Mouse (Mus musculus) layer of hippocampus, adult 9-10 months (tissue): ENCODE data around the gene Mipol1.

Experiments used
- DNase-seq: peaks from one replicate; pipeline ENCODE4 v3.0.0; 2022; ENCODE audit warnings: low spot score

Gene Mipol1

GRCm38 (mm10) chr12:57243671-57244495 lies 13.7 kb downstream of the Mipol1 start:
- no peak for DNase-seq

DNA sequence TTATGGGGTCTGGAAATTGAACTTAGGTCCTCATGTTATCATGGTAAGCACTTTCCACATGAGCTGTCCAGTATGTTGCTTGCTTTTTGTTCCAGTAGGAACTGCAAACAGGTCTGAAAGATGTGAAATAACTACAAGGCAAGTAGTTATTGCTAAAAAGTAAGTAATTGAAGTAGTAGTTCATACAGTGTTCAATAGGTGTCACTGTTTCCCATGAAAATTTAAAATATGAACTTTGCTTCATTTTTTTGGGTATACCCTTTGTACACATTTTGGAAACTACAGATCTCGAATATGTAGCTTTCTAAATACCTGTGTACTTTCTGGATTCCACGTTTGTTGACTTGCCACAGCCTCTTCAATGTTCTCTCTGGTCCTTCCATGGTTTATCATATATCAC lies 28.3 kb downstream of the Mipol1 start:
- DNase-seq = no peak

DNA sequence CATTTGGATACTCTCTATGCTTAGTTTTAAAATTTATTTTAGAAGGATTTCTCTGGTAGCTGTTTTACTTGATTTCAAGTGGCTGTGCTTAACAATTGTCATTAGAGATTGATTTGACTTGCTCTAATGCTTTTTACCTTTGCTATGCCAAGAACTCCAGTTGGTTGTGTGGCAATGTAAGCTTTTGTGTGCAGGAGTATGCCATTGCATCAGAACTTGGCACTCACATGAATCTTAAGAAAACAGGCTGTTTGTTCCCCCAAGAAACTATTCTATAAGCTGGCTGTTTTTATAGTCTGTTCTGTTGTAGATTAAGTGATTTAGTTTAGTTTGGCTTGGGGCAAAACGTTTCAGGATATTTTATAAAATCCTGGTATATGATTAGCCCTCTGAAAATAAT lies 45.2 kb downstream of the Mipol1 start:
- DNase-seq = no peak

- peak; percentile 2 for DNase-seq
Observed at GRCm38 (mm10) chr12:57281155-57282114, 51.2 kb downstream of the Mipol1 start.

DNA sequence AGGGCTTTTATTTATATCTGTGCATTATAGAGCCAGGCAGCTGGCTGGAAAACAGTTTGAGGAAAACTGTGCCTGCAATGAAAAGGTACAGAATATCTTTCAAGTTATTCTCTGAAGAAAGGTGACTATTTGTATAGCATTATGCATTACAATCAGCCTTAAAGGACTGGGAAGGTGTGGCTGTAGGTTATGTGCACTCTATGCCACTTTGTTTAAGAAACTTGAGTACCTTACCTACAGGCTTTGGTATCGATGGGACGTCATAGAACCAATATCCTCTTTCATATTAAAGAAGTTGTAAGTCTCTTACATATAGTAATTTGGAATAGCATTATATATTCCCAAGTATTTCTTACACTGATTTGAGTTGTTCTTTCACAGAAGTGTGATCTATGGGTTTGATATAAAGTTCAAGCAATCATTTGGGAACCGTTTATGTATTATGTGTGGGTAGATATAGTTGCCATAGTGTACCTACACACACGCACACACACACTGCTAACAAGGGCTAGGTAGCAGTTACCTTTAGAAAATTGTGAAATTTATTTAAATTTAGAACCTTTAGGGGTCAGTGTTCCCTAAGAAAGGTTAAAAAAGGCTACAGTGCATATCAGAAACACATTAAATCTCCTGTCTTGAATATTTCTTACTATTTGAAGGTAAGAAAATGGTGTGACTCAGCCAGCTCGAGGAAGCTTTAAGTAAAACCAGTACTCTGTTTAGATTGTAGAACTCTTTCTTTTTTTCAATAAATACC lies 55.3 kb downstream of the Mipol1 start:
- DNase-seq = no peak

DNA sequence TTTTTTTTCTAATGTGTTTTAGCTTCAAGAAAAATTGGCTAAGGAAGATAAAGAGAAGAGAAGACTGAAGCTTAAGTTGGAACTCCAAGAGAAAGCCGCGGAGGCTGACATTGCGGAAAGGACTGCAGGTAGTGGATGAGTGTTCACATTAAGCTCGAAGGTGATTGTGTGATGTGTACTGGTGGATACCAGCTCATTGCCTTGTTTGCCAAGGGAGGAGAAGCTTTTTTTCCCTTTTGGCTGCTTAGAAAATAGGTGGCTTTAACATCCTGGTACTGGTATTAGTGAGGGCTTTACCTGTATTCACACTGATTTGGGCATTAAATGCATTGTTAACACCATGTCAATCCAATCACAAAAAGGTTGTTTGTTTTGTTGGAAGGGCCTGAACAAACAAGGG lies 77.1 kb downstream of the Mipol1 start:
- DNase-seq = no peak

- DNase-seq = no peak
Observed at GRCm38 (mm10) chr12:57307748-57308147, 77.5 kb downstream of the Mipol1 start.

DNA sequence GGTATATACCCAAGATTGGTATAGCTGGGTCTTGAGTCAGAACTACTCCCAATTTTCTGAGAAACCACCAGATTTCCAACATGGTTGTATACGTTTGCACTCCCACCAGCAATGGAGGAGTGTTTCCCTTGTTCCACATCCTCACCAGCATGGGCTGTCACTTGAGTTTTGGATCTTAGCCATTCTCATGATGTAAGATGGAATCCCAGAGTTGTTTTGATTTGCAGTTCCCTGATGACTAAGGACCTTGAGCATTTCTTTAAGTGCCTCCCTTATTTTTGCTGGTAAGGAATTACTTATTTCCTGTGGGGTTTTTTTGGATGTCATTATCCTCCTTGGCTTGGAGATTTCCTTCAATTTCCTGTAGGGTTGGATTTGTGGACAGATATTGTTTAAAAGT lies 108.8 kb downstream of the Mipol1 start:
- DNase-seq = no peak

GRCm38 (mm10) chr12:57340111-57340510 lies 109.9 kb downstream of the Mipol1 start:
- DNase-seq = no peak

- no peak for DNase-seq
Observed at GRCm38 (mm10) chr12:57362732-57363131, 132.5 kb downstream of the Mipol1 start.

DNA sequence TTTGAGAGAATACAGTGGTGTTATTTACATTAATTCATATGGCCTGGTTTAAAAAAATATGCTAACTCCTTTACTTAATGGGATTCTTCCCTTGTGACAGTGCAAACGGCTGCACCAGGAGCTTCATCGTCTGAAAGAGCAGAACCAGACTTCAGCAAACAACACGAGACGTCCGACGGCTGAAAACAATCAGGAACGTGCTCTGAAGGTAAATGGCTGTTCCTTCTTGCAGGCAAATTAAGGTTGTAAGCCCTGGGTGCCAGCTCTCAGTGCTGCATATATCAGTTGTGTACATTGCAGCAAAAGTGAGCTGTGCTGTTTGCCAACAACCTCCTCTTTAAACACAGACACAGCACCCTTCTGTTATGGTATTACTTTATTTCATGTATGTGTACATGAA lies 133.8 kb downstream of the Mipol1 start:
- DNase-seq = no peak

DNA sequence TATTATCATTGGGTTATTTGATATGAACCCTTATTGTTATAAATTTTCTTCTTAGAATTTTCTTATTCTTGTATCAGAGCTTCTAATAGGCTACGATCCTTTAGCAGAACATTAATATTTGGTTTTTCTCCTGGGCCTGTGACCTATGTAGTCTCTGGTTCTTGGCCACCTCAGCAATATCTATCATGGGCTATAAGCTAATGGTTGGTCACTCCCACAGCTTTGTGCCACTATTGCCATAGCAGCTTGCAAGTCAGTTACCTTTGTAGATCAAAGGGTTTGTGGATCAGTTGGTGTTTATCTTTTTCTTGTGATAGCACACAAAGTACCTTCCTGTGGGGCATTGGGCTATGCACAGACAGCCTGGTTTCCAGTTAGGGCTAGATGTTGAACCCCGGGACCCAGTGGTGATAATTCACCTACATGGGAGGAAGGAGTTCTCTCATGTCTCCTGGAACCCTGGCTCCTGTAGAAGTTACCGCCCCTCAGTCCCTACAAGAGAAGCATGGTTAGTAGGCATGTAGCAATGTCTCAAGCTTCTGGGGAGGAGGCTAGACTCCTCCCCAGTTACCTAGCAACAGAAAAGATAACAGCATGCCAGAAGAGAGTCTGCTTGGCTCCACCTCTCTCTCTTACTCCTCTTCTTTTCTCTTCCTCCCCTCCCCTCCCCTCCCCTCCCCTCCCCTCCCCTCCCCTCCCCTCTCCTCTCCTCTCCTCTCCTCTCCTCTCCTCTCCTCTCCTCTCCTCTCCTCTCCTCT lies 141.7 kb downstream of the Mipol1 start:
- DNase-seq = no peak

GRCm38 (mm10) chr12:57382797-57383196 lies 152.6 kb downstream of the Mipol1 start:
- no peak for DNase-seq

DNA sequence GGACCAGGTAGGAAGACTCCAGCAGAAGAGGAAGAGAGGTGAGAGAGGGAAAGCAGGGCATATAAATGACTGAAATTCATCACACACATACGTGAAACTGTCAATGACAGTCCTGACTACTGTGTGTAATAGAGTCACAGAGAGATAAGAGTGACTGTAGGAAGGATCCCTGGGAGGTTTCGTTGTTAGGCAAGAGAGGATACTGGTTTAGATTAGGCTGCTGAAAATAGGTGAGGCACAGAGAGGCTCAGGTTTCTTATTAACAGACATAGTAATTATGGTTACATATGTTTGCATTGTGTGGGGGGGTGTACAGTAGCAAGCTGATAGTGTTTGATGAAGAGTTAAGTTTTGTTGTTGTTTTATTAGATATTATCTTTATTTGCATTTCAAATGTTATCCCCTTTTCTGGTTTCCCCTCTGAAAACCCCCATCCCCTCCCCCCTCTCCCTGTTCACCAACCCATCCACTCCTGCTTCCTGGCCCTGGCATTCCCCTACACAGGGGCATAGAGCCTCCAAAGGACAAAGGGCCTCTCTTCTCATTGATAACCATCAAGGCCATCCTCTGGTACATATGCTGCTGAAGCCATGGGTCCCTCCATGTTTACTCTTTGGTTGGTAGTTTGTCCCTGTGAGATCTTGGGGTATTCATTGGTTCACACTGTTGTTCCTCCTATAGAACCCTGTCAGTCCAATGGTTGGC lies 157.5 kb downstream of the Mipol1 start:
- no peak for DNase-seq

- no peak for DNase-seq
Observed at GRCm38 (mm10) chr12:57399547-57399946, 169.3 kb downstream of the Mipol1 start.

DNA sequence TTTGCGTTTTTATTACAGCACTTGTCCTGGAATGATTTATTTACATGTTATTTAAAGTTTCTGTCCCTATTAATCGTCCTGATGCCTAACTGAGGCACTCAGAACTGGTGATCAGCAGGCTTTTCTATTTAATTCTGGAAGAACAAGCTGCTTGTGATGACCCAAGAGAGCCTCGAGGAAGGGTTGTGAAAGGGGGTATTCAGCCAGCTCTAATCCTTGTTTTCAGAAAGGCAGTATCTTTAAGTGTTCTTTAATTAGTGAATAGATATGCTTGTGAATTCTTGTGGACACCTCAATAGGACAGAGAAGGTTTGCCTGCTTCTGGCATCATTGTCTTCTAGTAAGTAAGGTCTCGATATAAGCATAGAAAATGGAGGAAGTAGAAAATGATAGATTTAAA lies 170.0 kb downstream of the Mipol1 start:
- DNase-seq = no peak

GRCm38 (mm10) chr12:57401126-57401525 lies 170.9 kb downstream of the Mipol1 start:
- no peak for DNase-seq

GRCm38 (mm10) chr12:57402360-57402759 lies 172.1 kb downstream of the Mipol1 start:
- DNase-seq = no peak

- DNase-seq = peak; percentile 5
Observed at GRCm38 (mm10) chr12:57409976-57410375, 179.7 kb downstream of the Mipol1 start.

DNA sequence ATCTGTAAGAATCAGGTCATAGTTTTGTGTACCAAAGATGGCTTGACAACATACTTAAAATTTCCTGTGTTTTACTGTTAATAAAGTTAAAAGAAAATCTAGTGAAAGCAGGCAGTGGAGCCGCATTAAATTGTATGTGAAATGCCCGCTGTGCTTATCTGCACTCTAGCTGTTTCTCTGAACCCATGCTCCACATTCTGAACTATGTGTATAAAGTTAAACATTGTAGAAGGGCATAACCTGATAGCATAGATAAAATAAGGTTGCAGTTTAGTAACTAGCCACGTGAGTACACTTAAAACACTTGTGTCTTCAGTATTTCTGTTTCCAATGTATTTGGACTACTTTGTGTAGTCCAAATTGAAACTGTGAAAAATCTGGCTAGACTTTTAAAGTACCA lies 183.6 kb downstream of the Mipol1 start:
- no peak for DNase-seq

DNA sequence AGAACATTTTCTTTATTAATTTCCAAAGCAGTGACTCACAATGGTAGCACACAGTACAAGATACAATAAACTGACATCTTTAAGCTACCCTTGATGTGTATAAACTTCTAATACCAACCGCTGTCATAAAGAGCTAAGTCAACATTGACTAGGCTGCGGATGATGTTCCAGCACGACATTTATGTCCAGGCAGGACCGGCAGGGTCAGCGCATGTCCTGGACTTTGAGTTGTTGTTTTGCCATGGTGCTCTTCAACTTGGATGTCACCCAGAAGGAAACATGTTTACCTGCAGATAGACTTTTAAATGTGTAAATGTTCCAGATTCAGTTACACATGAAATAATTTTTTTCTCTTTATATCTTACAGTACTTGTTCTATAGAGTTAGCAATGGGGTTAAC lies 194.7 kb downstream of the Mipol1 start:
- DNase-seq = no peak
